Mouse (Mus musculus) liver, embryonic 11.5 days (tissue): ENCODE data around the gene Adcy7. TPM values are rescaled to one million over a fixed set of nuclear protein-coding genes. Genes with fewer than 3 reads are reported as not detected.

Experiments used
- ATAC-seq: fragments of 200-750 bp; cut with Nextera tagmentation; replicated peaks from 2 replicates; pipeline ENCODE4 v1.8.0; 2017; ENCODE audit warnings: moderate number of reproducible peaks, mild to moderate bottlenecking, moderate TSS enrichment, moderate library complexity; ENCODE audit not compliant: low FRiP score
- DNase-seq: peaks from one replicate; pipeline ENCODE4 v3.0.0-alpha.2; 2017; ENCODE audit warnings: low spot score
- H3K27ac ChIP-seq: fragments of 300-500 bp; sonication (generic); 2 replicates; pipeline ENCODE4 v1.5.1; 2014; ENCODE audit warnings: mild to moderate bottlenecking, low read depth, low read length, control low read depth
- H3K27me3 ChIP-seq: fragments of 300-500 bp; sonication (generic); replicated peaks from 2 replicates; pipeline ENCODE4 v1.6.1; 2014; ENCODE audit warnings: low read length, mixed read lengths; ENCODE audit not compliant: control insufficient read depth, insufficient read depth
- H3K36me3 ChIP-seq: fragments of 300-500 bp; sonication (generic); 2 replicates; pipeline ENCODE4 v1.6.1; 2014; ENCODE audit warnings: mild to moderate bottlenecking, low read length, moderate library complexity, mixed read lengths; ENCODE audit not compliant: control insufficient read depth, insufficient read depth
- H3K4me1 ChIP-seq: fragments of 300-500 bp; sonication (generic); replicated peaks from 2 replicates; pipeline ENCODE4 v1.6.1; 2014; ENCODE audit warnings: low read length, mixed read lengths; ENCODE audit not compliant: control insufficient read depth, insufficient read depth
- H3K4me2 ChIP-seq: fragments of 300-500 bp; sonication (generic); 2 replicates; pipeline ENCODE4 v1.6.1; 2014; ENCODE audit warnings: mild to moderate bottlenecking, control low read depth, moderate library complexity
- H3K4me3 ChIP-seq: fragments of 300-500 bp; sonication (generic); 2 replicates; pipeline ENCODE4 v1.5.1; 2014; ENCODE audit warnings: low read depth, low read length, control low read depth
- H3K9ac ChIP-seq: fragments of 300-500 bp; sonication (generic); 2 replicates; pipeline ENCODE4 v1.6.1; 2014; ENCODE audit warnings: low read depth, low read length, control low read depth
- H3K9me3 ChIP-seq: fragments of 300-500 bp; sonication (generic); 2 replicates; pipeline ENCODE4 v1.6.1; 2016; ENCODE audit warnings: low read length, inconsistent platforms, mixed read lengths; ENCODE audit not compliant: control insufficient read depth
- WGBS: fragments of 180-500 bp; shearing (Covaris S2); extraction: QIAGEN DNeasy Blood & Tissue Kit; methylation state at CpG from one replicate; pipeline ENCODE4 v1.1.7; 2014; 5-methylcytosine and 5-hydroxymethylcytosine counted together
- polyA plus RNA-seq: library from polyadenylated mRNA; unstranded; fragments of >200 nt; fragmentation: Nextera tagmentation; extraction: Ambion mirVana; gene quantifications from 2 replicates; pipeline ENCODE4 v1.2.1, GENCODE M21; 2014

Adcy7 gene
- polyA plus RNA-seq, 1 experiment from 2014 or later: 49.7 TPM

DNA sequence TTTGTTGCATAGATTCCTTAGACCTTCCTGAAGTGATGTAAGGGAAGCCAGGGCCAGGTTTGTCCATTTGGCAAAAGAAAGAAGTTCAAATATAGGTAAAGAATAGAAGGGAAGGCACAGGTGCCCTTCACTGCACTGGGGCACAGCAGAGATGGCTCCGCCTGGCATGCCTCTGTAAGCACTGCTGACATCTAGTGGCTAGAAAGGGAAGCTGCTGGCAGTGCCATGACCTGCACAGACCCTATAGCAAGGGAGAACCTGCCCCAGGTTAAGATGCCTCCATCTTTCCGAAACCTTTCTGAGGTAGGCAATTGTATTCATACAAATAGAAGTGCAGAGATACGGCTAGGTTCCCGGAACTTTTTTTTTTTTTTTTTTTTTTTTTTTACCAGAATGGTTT is 27.9 kb upstream of the Adcy7 start:
- peaks cover 8% of the 10 kb centered on the region; the same call in 1 of the 2 replicates for H3K36me3 ChIP-seq

GRCm38 (mm10) chr8:88252791-88253190 is 19.4 kb upstream of the Adcy7 start:
- ATAC-seq: no peak
- Histone ChIP-seq H3K27ac (no peak overlapping the region), H3K4me2 (no peak overlapping the region), H3K36me3 (peaks cover 17% of the 10 kb centered on the region), H3K27me3 (no peaks in the 10 kb centered on the region), H3K4me3 (no peak overlapping the region), H3K9me3 (no peaks in the 10 kb centered on the region), H3K9ac (no peak overlapping the region), H3K4me1 (0 out of 2 replicates have a peak, but pooled peaks cover 3% of the 10 kb centered on the region)
- WGBS: 76% methylated on average over 3 of the region's 3 CpGs
- no peak for DNase-seq

More for the DNA sequence above, 27.9 kb upstream of the Adcy7 start:
- Histone ChIP-seq H3K9me3 (no peaks in the 10 kb centered on the region), H3K4me2 (no peak overlapping the region), H3K27ac (no peak overlapping the region), H3K9ac (no peak overlapping the region), H3K4me1 (no peaks in the 10 kb centered on the region), H3K4me3 (no peak overlapping the region), H3K27me3 (no peaks in the 10 kb centered on the region)
- DNase-seq: no peak
- ATAC-seq: peak; percentile 85
- 70% methylated on average over 4 of the region's 4 CpGs for WGBS

DNA sequence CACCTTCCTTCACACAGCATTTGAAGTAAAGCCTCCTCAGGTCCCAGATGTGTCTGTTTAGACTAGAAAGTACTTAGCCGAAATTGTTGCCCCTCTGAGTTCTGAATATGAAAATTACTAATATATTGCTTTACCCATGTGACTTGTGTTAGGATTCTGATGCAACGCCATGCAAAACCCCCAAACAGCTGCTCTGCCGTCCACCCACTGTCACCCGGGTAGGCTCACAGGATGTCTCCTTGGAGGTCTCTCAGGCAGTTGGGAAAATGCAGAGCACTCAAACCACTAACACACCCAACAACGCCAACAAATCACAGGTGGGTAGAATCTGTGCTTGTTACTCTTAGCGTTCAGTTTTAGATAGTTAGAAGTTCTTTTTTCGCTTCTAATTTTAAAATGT is 17.2 kb upstream of the Adcy7 start:
- H3K27ac ChIP-seq: no peak overlapping the region
- H3K9ac ChIP-seq: no peak overlapping the region
- no peaks in the 10 kb centered on the region for H3K9me3 ChIP-seq
- H3K27me3 ChIP-seq: no peaks in the 10 kb centered on the region
- ATAC-seq (no peak), DNase-seq (no peak)
- H3K4me2 ChIP-seq: no peak overlapping the region
- peaks cover 17% of the 10 kb centered on the region for H3K36me3 ChIP-seq
- 88% methylated on average over 7 of the region's 7 CpGs for WGBS
- no peak overlapping the region for H3K4me3 ChIP-seq
- H3K4me1 ChIP-seq: 0 out of 2 replicates have a peak, but pooled peaks cover 3% of the 10 kb centered on the region

DNA sequence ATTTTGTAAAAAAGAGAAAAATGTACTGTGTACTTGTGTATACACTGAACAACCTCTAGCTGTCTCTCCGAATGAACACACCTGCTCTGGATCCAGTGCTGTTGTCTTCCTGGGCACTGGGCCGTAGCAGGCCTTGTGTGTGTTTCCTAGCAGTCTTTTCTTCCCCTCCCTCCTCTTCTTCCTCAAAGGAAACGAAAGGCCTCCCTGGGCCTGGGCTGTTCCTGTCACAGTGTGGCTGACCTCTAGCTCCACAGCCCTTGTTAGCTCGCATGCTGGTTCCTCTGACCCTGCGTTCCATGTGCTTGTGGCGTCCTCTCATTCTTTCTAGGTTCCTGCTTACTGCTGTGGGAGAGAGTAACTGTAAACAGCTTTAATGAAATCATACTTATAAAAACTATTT is 14.2 kb upstream of the Adcy7 start:
- H3K4me1 ChIP-seq: 0 out of 2 replicates have a peak, but pooled peaks cover 3% of the 10 kb centered on the region
- H3K4me2 ChIP-seq: no peak overlapping the region
- no peak overlapping the region for H3K9ac ChIP-seq
- ATAC-seq (no peak), DNase-seq (no peak)
- H3K27ac ChIP-seq: no peak overlapping the region
- WGBS: 68% methylated on average over 6 of the region's 6 CpGs
- H3K36me3 ChIP-seq: peaks cover 5% of the 10 kb centered on the region; the same call in 1 of the 2 replicates
- no peaks in the 10 kb centered on the region for H3K27me3 ChIP-seq
- H3K4me3 ChIP-seq: no peak overlapping the region
- H3K9me3 ChIP-seq: no peaks in the 10 kb centered on the region

DNA sequence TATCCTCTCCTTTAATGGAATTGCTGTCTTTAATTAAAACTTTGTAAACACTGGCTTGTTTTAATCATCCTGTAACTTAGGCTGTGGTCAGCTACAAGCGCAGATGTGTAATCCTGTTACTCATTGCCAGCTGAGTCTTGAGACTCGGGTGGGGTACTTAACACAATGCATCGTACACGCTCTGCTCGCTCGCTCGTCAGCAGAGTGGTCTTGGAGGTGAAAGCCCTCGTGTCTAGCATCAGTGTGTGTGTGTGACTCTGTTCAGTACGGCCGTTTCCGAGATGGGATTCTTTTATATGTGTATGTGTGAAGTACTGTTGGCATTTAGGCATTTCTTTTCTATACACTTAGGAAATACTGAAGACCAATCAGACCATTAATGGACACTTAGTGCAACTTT is 13.7 kb upstream of the Adcy7 start:
- ATAC-seq (no peak), DNase-seq (no peak)
- WGBS: 89% methylated on average over 11 of the region's 11 CpGs
- Histone ChIP-seq H3K27ac (no peak overlapping the region), H3K4me1 (0 out of 2 replicates have a peak, but pooled peaks cover 3% of the 10 kb centered on the region), H3K4me2 (no peak overlapping the region), H3K27me3 (no peaks in the 10 kb centered on the region), H3K36me3 (peaks cover 5% of the 10 kb centered on the region; the same call in 1 of the 2 replicates), H3K9me3 (no peaks in the 10 kb centered on the region), H3K9ac (no peak overlapping the region), H3K4me3 (no peak overlapping the region)

- no peaks in the 10 kb centered on the region for H3K9me3 ChIP-seq
- no peak overlapping the region for H3K4me2 ChIP-seq
- WGBS: 84% methylated on average over 7 of the region's 7 CpGs
- H3K36me3 ChIP-seq: peaks cover 5% of the 10 kb centered on the region; the same call in 1 of the 2 replicates
- peaks cover 3% of the 10 kb centered on the region; the same call in 1 of the 2 replicates for H3K4me1 ChIP-seq
- no peak overlapping the region for H3K4me3 ChIP-seq
- H3K27ac ChIP-seq: no peak overlapping the region
- no peak for DNase-seq
- H3K27me3 ChIP-seq: no peaks in the 10 kb centered on the region
- ATAC-seq: no peak
- H3K9ac ChIP-seq: no peak overlapping the region
Observed at GRCm38 (mm10) chr8:88260466-88260980, 11.7 kb upstream of the Adcy7 start.

GRCm38 (mm10) chr8:88262831-88263635 is 9.2 kb upstream of the Adcy7 start:
- no peaks in the 10 kb centered on the region for H3K27me3 ChIP-seq
- H3K27ac ChIP-seq: no peak overlapping the region
- DNase-seq (no peak), ATAC-seq (no peak)
- no peak overlapping the region for H3K4me2 ChIP-seq
- H3K36me3 ChIP-seq: no peaks in the 10 kb centered on the region; the same call in 1 of the 2 replicates
- no peak overlapping the region for H3K4me3 ChIP-seq
- H3K9ac ChIP-seq: no peak overlapping the region
- WGBS: 63% methylated on average over 14 of the region's 14 CpGs
- no peaks in the 10 kb centered on the region; the same call in 1 of the 2 replicates for H3K4me1 ChIP-seq
- no peaks in the 10 kb centered on the region for H3K9me3 ChIP-seq

GRCm38 (mm10) chr8:88265511-88265910 is 6.7 kb upstream of the Adcy7 start:
- no peak overlapping the region for H3K27ac ChIP-seq
- no peaks in the 10 kb centered on the region for H3K36me3 ChIP-seq
- H3K27me3 ChIP-seq: no peaks in the 10 kb centered on the region
- DNase-seq (no peak), ATAC-seq (no peak)
- H3K4me2 ChIP-seq: no peak overlapping the region
- no peak overlapping the region for H3K9ac ChIP-seq
- WGBS: 20% methylated on average over 2 of the region's 2 CpGs
- no peaks in the 10 kb centered on the region; the same call in 1 of the 2 replicates for H3K4me1 ChIP-seq
- no peaks in the 10 kb centered on the region for H3K9me3 ChIP-seq
- H3K4me3 ChIP-seq: no peak overlapping the region
